Mouse (Mus musculus) T-helper 2 cell (primary cell): Measurements from ENCODE around the gene Mta1.

ENCODE experiments used
- in situ Hi-C: fragments of 300-600 bp; cut with MboI, MseI; formaldehyde crosslinking; loops from one replicate; pipeline ENCODE4 v1.15.1; 2025; ENCODE audit warnings: high pct_unique_total_duplicates

The Mta1 gene

GRCm38 (mm10) chr12:113185442-113186291 lies 87.6 kb downstream of the Mta1 start, which contains the start of gene Tmem121:
Tmem121 (plus strand) TSS chr12:113185930.
- in situ Hi-C loops = loop anchor here (5.0 kb wide), 1 partner anchor 38 kb away; the partner anchor contains the start of gene Crip1

GRCm38 (mm10) chr12:113186326-113187010 lies 88.4 kb downstream of the Mta1 start:
- in situ Hi-C loops = loop anchor here (5.0 kb wide), 1 partner anchor 39 kb away; the partner anchor contains the start of gene Crip1
